Mouse (Mus musculus): ENCODE measurements at regions not wholly inside any gene's neighbourhood (a gene's known extent, or its start where the extent isn't known, plus 50 kb on each side); places are given as distances from the start of the nearest gene placed in this dataset.

- TF ChIP-seq GATA4 (IDR thresholded peaks at IDR 0.05; ENCODE audit: insufficient replicate concordance, low read length), result no peak
Observed at GRCm38 (mm10) chr2:115371072-115371471, 210.4 kb upstream of the BC052040 start.

GRCm38 (mm10) chr2:115375336-115375735 lies 206.2 kb upstream of the BC052040 start:
- no peak for TF ChIP-seq GATA4 (IDR thresholded peaks at IDR 0.05; ENCODE audit: insufficient replicate concordance, low read length)

GRCm38 (mm10) chr2:115384414-115385180 lies 196.9 kb upstream of the BC052040 start:
- TF ChIP-seq GATA4 (IDR thresholded peaks at IDR 0.05; ENCODE audit: insufficient replicate concordance, low read length), result no peak

GRCm38 (mm10) chr2:115385207-115386168 lies 196.0 kb upstream of the BC052040 start:
- TF ChIP-seq GATA4 (IDR thresholded peaks at IDR 0.05; ENCODE audit: insufficient replicate concordance, low read length), result 0 out of 2 replicates have a peak, but pooled peaks have one; percentile 18

- TF ChIP-seq GATA4 (IDR thresholded peaks at IDR 0.05; ENCODE audit: insufficient replicate concordance, low read length), result no peak
Observed at GRCm38 (mm10) chr2:115391575-115391974, 189.9 kb upstream of the BC052040 start.

- no peak for TF ChIP-seq GATA4 (IDR thresholded peaks at IDR 0.05; ENCODE audit: insufficient replicate concordance, low read length)
Observed at GRCm38 (mm10) chr2:115392082-115392762, 189.3 kb upstream of the BC052040 start.

- no peak for TF ChIP-seq GATA4 (IDR thresholded peaks at IDR 0.05; ENCODE audit: insufficient replicate concordance, low read length)
Observed at GRCm38 (mm10) chr2:115394091-115394490, 187.4 kb upstream of the BC052040 start.

GRCm38 (mm10) chr2:115398550-115398949 lies 183.0 kb upstream of the BC052040 start:
- TF ChIP-seq GATA4 (IDR thresholded peaks at IDR 0.05; ENCODE audit: insufficient replicate concordance, low read length), result no peak

GRCm38 (mm10) chr2:115399107-115399740 lies 182.3 kb upstream of the BC052040 start:
- no peak for TF ChIP-seq GATA4 (IDR thresholded peaks at IDR 0.05; ENCODE audit: insufficient replicate concordance, low read length)

- TF ChIP-seq GATA4 (IDR thresholded peaks at IDR 0.05; ENCODE audit: insufficient replicate concordance, low read length), result no peak
Observed at GRCm38 (mm10) chr2:115399987-115400550, 181.4 kb upstream of the BC052040 start.

- no peak for TF ChIP-seq GATA4 (IDR thresholded peaks at IDR 0.05; ENCODE audit: insufficient replicate concordance, low read length)
Observed at GRCm38 (mm10) chr2:115402246-115402645, 179.3 kb upstream of the BC052040 start.

GRCm38 (mm10) chr2:115432476-115432875 lies 149.0 kb upstream of the BC052040 start:
- no peak for TF ChIP-seq GATA4 (IDR thresholded peaks at IDR 0.05; ENCODE audit: insufficient replicate concordance, low read length)

- TF ChIP-seq GATA4 (IDR thresholded peaks at IDR 0.05; ENCODE audit: insufficient replicate concordance, low read length), result no peak
Observed at GRCm38 (mm10) chr2:115441100-115441499, 140.4 kb upstream of the BC052040 start.

- TF ChIP-seq GATA4 (IDR thresholded peaks at IDR 0.05; ENCODE audit: insufficient replicate concordance, low read length), result peak; percentile 96
Observed at GRCm38 (mm10) chr2:115449783-115450483, 131.6 kb upstream of the BC052040 start.
